ENCODE assay signal across 27 mouse cellular contexts in the genomic region with DNA sequence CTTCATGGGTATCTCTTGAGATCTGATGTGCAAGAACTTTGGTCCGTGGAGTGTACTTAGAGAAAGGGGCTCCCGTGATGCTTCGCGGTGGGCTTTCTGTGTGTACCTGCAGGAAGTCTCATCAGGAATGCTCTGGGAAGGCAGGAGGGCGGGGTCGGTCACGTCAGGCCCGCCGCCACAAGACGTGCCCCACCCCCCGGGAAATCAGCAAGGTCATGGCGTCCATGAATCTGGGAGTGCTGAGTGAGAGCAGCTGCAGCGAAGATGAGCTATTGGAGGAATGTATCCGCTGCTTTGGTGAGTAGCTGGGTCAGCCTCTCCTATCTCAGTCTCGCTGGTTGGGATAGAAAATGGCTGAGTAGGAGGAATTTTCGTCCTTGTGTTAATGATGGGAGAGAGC. TPM values are rescaled to one million over a fixed set of nuclear protein-coding genes. Genes with fewer than 3 reads are reported as not detected.
A peak's percentile ranks its signal among the peaks of the same experiment; 100 is the strongest.
DNase-seq lines count a peak whose midpoint lies in the region; ATAC-seq lines count a peak whose summit lies in the region.
"Had no signal": no experiment of that assay in that cellular context is flagged by ENCODE, and none has a peak within 500 bp of the region (broad histone marks: within the 10 kb centered on the region; RNA-seq: fewer than 3 reads in every experiment).

No protein-coding gene starts in this region.

- H3K9me3 ChIP-seq in heart, embryonic 13.5 days, result no peaks in the 10 kb centered on the region
- H3K9me3 ChIP-seq: embryonic facial prominence, embryonic 10.5 days; hindbrain, embryonic 15.5 days; limb, embryonic 15.5 days; neural tube, embryonic 13.5 days had no signal

- no peak overlapping the region for H3K4me3 ChIP-seq in heart, embryonic 13.5 days
- H3K4me3 ChIP-seq: embryonic facial prominence, embryonic 10.5 days; hindbrain, embryonic 15.5 days; left cerebral cortex, adult 2 months; limb, embryonic 15.5 days; myocyte; neural tube, embryonic 13.5 days had no signal

- H3K27ac ChIP-seq in heart, embryonic 13.5 days (replicated peaks), result no peak overlapping the region
- H3K27ac ChIP-seq: embryonic facial prominence, embryonic 10.5 days; hindbrain, embryonic 15.5 days; left cerebral cortex, adult 2 months; limb, embryonic 15.5 days; liver, embryonic 14.5 days; neural tube, embryonic 13.5 days; stomach, postnatal 0 days had no signal

- 0 out of 2 replicates have a peak overlapping the region, but pooled peaks have one; percentile 20 for H3K4me2 ChIP-seq in heart, embryonic 13.5 days
- H3K4me2 ChIP-seq: hindbrain, embryonic 15.5 days; limb, embryonic 15.5 days; lung, embryonic 14.5 days; neural tube, embryonic 13.5 days had no signal

- H3K9ac ChIP-seq in heart, embryonic 13.5 days, result no peak overlapping the region
- H3K9ac ChIP-seq: hindbrain, embryonic 15.5 days; limb, embryonic 15.5 days; liver, embryonic 14.5 days; lung, embryonic 14.5 days; neural tube, embryonic 13.5 days had no signal

- ATAC-seq in heart, embryonic 13.5 days (ENCODE audit: extremely low read depth, insufficient number of reproducible peaks, low FRiP score, low TSS enrichment), result no peak
- ATAC-seq: forebrain, embryonic 16.5 days; intestine, embryonic 16.5 days; midbrain, embryonic 16.5 days had no signal

- H3K27me3 ChIP-seq in heart, embryonic 13.5 days (replicated peaks), result peaks cover 35% of the 10 kb centered on the region

- H3K36me3 ChIP-seq in heart, embryonic 13.5 days, result no peaks in the 10 kb centered on the region
- H3K36me3 ChIP-seq: embryonic facial prominence, embryonic 10.5 days; hindbrain, embryonic 15.5 days; limb, embryonic 15.5 days; neural tube, embryonic 13.5 days had no signal

- DNase-seq in heart, adult 11 months, result no peak
- DNase-seq in ovary, postnatal 36 days (ENCODE audit: low spot score), result peak; percentile 65
- no peak for DNase-seq in ovary, postnatal 14 days (ENCODE audit: low spot score)
- peak; percentile 97 for DNase-seq in R1 (ENCODE audit: low read depth, low spot score)
- DNase-seq in layer of hippocampus, adult 18-20 months (ENCODE audit: low spot score in 2 of 2), result no peak
- DNase-seq in lung, postnatal 25 days (ENCODE audit: low spot score), result no peak
- DNase-seq: B cell, adult 2 months; cerebellum, adult 11-12 months; cerebellum, postnatal 10 days; gastrocnemius, postnatal 14 days; heart, adult 18-20 months; lung, embryonic 14.5 days; lung, postnatal 4 days; right cerebral cortex, postnatal 14 days had no signal

- 28% methylated on average over 16 of the region's 16 CpGs for WGBS in heart, embryonic 13.5 days

- H3K4me1 ChIP-seq in heart, embryonic 13.5 days, result peaks cover 6% of the 10 kb centered on the region; the same call in 1 of the 2 replicates

RNA-seq across cellular contexts. Expression of gene Rasgrp4, which starts 2.8 kb away (rescaled TPM):
- polyA plus RNA-seq in heart, embryonic 13.5 days (2015; fragmentation: Nextera tagmentation; extraction: Ambion mirVana), result 0.56 and 0.62 TPM in 2 replicates
- 1 to 10 TPM in 1 of 2 experiments, under 1 TPM in 1; 0.59 to 1.0 TPM for total RNA-seq in layer of hippocampus, adult 18-20 months (2021)

RNA-seq across cellular contexts. Expression of gene Ryr1, which starts 12.4 kb away (rescaled TPM):
- 0.19 and 0.31 TPM in 2 replicates for polyA plus RNA-seq in heart, embryonic 13.5 days (2015; fragmentation: Nextera tagmentation; extraction: Ambion mirVana)
- total RNA-seq in layer of hippocampus, adult 18-20 months (2021), result 10 to 100 TPM; 15.3 to 15.5 TPM

RNA-seq across cellular contexts. Expression of gene Fam98c, which starts 18.6 kb away (rescaled TPM):
- 11.0 and 11.9 TPM in 2 replicates for polyA plus RNA-seq in heart, embryonic 13.5 days (2015; fragmentation: Nextera tagmentation; extraction: Ambion mirVana)
- total RNA-seq in layer of hippocampus, adult 18-20 months (2021), result 10 to 100 TPM; 30.9 to 32.2 TPM

RNA-seq across cellular contexts. Expression of gene Ggn, which starts 32.6 kb away (rescaled TPM):
- 0.33 and 0.48 TPM in 2 replicates for polyA plus RNA-seq in heart, embryonic 13.5 days (2015; fragmentation: Nextera tagmentation; extraction: Ambion mirVana)
- 1 to 10 TPM in 1 of 2 experiments, under 1 TPM in 1; 0.82 to 1.2 TPM for total RNA-seq in layer of hippocampus, adult 18-20 months (2021)
- total RNA-seq: megakaryocyte-erythroid progenitor cell, adult 5-6 weeks had no signal

RNA-seq across cellular contexts. Expression of gene Spred3, which starts 32.8 kb away (rescaled TPM):
- 1.3 and 1.5 TPM in 2 replicates for polyA plus RNA-seq in heart, embryonic 13.5 days (2015; fragmentation: Nextera tagmentation; extraction: Ambion mirVana)
- 10 to 100 TPM; 41.2 to 44.1 TPM for total RNA-seq in layer of hippocampus, adult 18-20 months (2021)

Comparison
In these comparisons a context has a peak if more than half of its experiments do, and no peak if none do; other contexts are left out.
1. DNase-seq: peak in ovary, postnatal 36 days (single experiment) and R1 (single experiment); none in heart, adult 11 months (single experiment), ovary, postnatal 14 days (single experiment), layer of hippocampus, adult 18-20 months (0 of 2) and lung, postnatal 25 days (single experiment).